Mouse (Mus musculus): ENCODE results near the gene Atp6v0e2. TPM values are rescaled to one million over a fixed set of nuclear protein-coding genes. Genes with fewer than 3 reads are reported as not detected.

The Atp6v0e2 gene
- polyA plus RNA-seq, 2 experiments = 7.8 to 11.0 TPM

GRCm38 (mm10) chr6:48539860-48540259 lies 2.4 kb downstream of the Atp6v0e2 start:
- Histone ChIP-seq H3K4me1 (ENCODE audit: control insufficient read depth, insufficient read depth, low read length) (peaks cover 18% of the 10 kb centered on the region), H3K27me3 (ENCODE audit: control insufficient read depth, insufficient read depth, low read length) (no peaks in the 10 kb centered on the region), H3K4me3 (replicated peaks; ENCODE audit: low read length) (no peak overlapping the region), H3K9me3 (ENCODE audit: control insufficient read depth, low read length) (no peaks in the 10 kb centered on the region), H3K9ac (ENCODE audit: low read depth, low read length, severe bottlenecking) (no peak overlapping the region), H3K4me2 (replicated peaks; ENCODE audit: low read depth, low read length, severe bottlenecking) (no peak overlapping the region), H3K36me3 (ENCODE audit: control insufficient read depth, insufficient read depth, low read length) (no peaks in the 10 kb centered on the region), H3K27ac (replicated peaks; ENCODE audit: low read depth, low read length) (no peak overlapping the region)
- no peak for TF ChIP-seq POLR2A (IDR thresholded peaks at IDR 0.05; ENCODE audit: borderline replicate concordance, extremely low read depth, insufficient read depth, insufficient read length)
- ATAC-seq (ENCODE audit: low FRiP score, low read depth) (no peak), DNase-seq (ENCODE audit: low spot score) (no peak)
- 60% methylated on average over 5 of the region's 5 CpGs for WGBS

DNA sequence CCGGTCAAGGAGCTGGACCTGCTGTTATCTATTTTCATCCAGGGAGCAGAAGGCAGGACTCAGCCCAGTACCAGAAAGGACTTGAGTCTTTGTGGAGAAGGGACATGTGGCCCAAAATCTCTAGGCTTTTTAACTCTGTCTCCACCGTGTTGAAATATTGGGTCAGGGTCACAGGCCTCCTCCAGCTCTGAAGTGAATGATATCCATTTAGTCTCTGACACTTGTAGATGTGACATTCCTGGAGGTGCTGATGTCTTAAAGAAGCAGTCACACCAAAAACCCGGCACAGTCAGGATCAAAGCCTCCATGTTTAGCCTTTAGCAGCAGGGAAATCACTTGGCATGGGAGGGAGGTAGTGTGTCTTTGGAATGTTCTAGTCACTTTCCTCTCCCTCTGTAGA lies 3.3 kb downstream of the Atp6v0e2 start:
- WGBS = 35% methylated on average over 3 of the region's 3 CpGs
- Histone ChIP-seq H3K9ac (ENCODE audit: low read depth, low read length, severe bottlenecking) (no peak overlapping the region), H3K9me3 (ENCODE audit: control insufficient read depth, low read length) (no peaks in the 10 kb centered on the region), H3K4me2 (replicated peaks; ENCODE audit: low read depth, low read length, severe bottlenecking) (no peak overlapping the region), H3K27ac (replicated peaks; ENCODE audit: low read depth, low read length) (no peak overlapping the region), H3K4me1 (ENCODE audit: control insufficient read depth, insufficient read depth, low read length) (peaks cover 18% of the 10 kb centered on the region), H3K36me3 (ENCODE audit: control insufficient read depth, insufficient read depth, low read length) (no peaks in the 10 kb centered on the region), H3K27me3 (ENCODE audit: control insufficient read depth, insufficient read depth, low read length) (no peaks in the 10 kb centered on the region), H3K4me3 (replicated peaks; ENCODE audit: low read length) (no peak overlapping the region)
- no peak for DNase-seq (ENCODE audit: low spot score)
- no peak for ATAC-seq (ENCODE audit: low FRiP score, low read depth)
- no peak for TF ChIP-seq POLR2A (IDR thresholded peaks at IDR 0.05; ENCODE audit: borderline replicate concordance, extremely low read depth, insufficient read depth, insufficient read length)

DNA sequence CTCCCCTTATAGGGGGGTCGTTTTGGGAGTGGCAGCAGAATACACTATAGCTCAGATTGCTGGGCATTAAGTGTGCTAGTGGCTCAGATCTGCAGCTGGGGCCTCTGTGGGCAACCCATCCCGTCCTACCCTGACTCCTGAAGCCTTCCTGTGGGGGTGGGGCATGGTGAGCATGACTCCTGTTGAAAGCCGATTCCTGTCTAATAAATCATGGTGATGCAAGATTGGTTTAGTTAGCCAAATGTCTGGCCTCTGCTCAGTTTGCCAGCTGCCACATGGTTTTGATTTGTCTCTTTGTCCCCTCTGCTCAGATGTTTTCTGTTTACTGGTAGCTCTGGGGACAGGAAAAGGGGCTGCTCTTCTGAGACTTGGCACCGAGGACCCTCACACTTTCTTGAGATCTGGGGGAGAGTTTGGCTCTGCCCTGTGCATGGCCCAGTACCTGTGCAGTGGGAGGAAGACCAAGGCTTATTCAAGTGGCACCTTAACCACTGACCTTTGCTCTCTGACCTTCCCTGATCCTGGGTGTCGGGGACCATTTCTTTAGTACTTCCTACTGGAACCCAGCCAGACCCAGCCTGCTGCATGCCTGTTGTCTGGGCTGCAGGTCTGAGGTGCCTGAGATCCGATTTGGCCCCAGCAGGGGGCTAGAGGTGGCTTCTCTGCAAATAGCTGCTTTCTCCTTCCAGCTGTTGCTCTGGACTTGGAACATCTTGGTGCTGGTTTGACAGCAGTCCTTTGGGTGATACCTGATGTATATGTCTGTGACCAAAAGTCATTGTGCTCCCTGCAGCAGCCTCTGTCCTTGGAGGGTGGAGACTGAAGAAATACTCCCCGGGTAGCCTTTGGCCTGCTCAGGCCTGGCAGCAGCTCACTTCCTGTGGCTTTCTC lies 4.4 kb downstream of the Atp6v0e2 start:
- no peak overlapping the region for H3K9ac ChIP-seq (ENCODE audit: low read depth, low read length, severe bottlenecking)
- ATAC-seq (ENCODE audit: low FRiP score, low read depth) = peak; percentile 7; the same call in 1 of the 2 replicates

DNA sequence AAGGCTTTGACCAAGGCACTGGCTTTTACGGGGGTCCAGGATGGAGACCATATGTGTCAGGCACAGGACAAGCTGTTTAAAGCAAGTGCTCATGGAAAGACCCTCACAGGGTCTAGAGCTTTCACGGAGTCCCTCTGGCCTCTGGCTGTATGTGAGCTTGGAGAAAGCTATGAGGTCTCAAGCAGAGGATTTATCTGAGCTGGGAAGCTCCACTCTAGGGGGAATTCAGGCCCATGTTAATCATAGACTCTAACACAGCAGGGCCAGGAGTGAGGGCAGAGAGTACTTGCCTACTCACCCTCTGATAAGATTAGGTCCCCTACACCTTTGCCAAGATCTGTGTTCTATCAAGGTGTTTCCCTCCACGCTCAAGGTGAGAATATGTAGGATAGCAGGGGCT lies 5.2 kb downstream of the Atp6v0e2 start:
- H3K4me2 ChIP-seq (replicated peaks; ENCODE audit: low read depth, low read length, severe bottlenecking) = no peak overlapping the region
- no peak for TF ChIP-seq POLR2A (IDR thresholded peaks at IDR 0.05; ENCODE audit: borderline replicate concordance, extremely low read depth, insufficient read depth, insufficient read length)
- no peak overlapping the region for H3K27ac ChIP-seq (replicated peaks; ENCODE audit: low read depth, low read length)
- H3K4me1 ChIP-seq (ENCODE audit: control insufficient read depth, insufficient read depth, low read length) = peaks cover 11% of the 10 kb centered on the region; the same call in 1 of the 2 replicates
- DNase-seq (ENCODE audit: low spot score) (no peak), ATAC-seq (ENCODE audit: low FRiP score, low read depth) (no peak)
- no peaks in the 10 kb centered on the region for H3K36me3 ChIP-seq (ENCODE audit: control insufficient read depth, insufficient read depth, low read length)
- no peaks in the 10 kb centered on the region for H3K9me3 ChIP-seq (ENCODE audit: control insufficient read depth, low read length)
- H3K9ac ChIP-seq (ENCODE audit: low read depth, low read length, severe bottlenecking) = no peak overlapping the region
- no peaks in the 10 kb centered on the region for H3K27me3 ChIP-seq (ENCODE audit: control insufficient read depth, insufficient read depth, low read length)
- H3K4me3 ChIP-seq (replicated peaks; ENCODE audit: low read length) = no peak overlapping the region
- 57% methylated on average over 3 of the region's 3 CpGs for WGBS

More for the DNA sequence above, 4.4 kb downstream of the Atp6v0e2 start:
- 17% methylated on average over 7 of the region's 7 CpGs for WGBS
- no peaks in the 10 kb centered on the region for H3K36me3 ChIP-seq (ENCODE audit: control insufficient read depth, insufficient read depth, low read length)
- no peak overlapping the region for H3K4me3 ChIP-seq (replicated peaks; ENCODE audit: low read length)
- no peak overlapping the region for H3K4me2 ChIP-seq (replicated peaks; ENCODE audit: low read depth, low read length, severe bottlenecking)
- peak; percentile 34 for DNase-seq (ENCODE audit: low spot score)
- H3K9me3 ChIP-seq (ENCODE audit: control insufficient read depth, low read length) = no peaks in the 10 kb centered on the region
- H3K4me1 ChIP-seq (ENCODE audit: control insufficient read depth, insufficient read depth, low read length) = peaks cover 14% of the 10 kb centered on the region
- H3K27ac ChIP-seq (replicated peaks; ENCODE audit: low read depth, low read length) = no peak overlapping the region
- H3K27me3 ChIP-seq (ENCODE audit: control insufficient read depth, insufficient read depth, low read length) = no peaks in the 10 kb centered on the region
- TF ChIP-seq POLR2A (IDR thresholded peaks at IDR 0.05; ENCODE audit: borderline replicate concordance, extremely low read depth, insufficient read depth, insufficient read length) = no peak

- TF ChIP-seq POLR2A (IDR thresholded peaks at IDR 0.05; ENCODE audit: borderline replicate concordance, extremely low read depth, insufficient read depth, insufficient read length) = no peak
- Histone ChIP-seq H3K9ac (ENCODE audit: low read depth, low read length, severe bottlenecking) (no peak overlapping the region), H3K27ac (replicated peaks; ENCODE audit: low read depth, low read length) (no peak overlapping the region), H3K4me1 (ENCODE audit: control insufficient read depth, insufficient read depth, low read length) (peaks cover 11% of the 10 kb centered on the region; the same call in 1 of the 2 replicates), H3K4me2 (replicated peaks; ENCODE audit: low read depth, low read length, severe bottlenecking) (no peak overlapping the region), H3K9me3 (ENCODE audit: control insufficient read depth, low read length) (no peaks in the 10 kb centered on the region), H3K36me3 (ENCODE audit: control insufficient read depth, insufficient read depth, low read length) (no peaks in the 10 kb centered on the region), H3K27me3 (ENCODE audit: control insufficient read depth, insufficient read depth, low read length) (no peaks in the 10 kb centered on the region), H3K4me3 (replicated peaks; ENCODE audit: low read length) (no peak overlapping the region)
- whole genome bisulfite sequencing = 67% methylated on average over 5 of the region's 5 CpGs
- ATAC-seq (ENCODE audit: low FRiP score, low read depth) (no peak), DNase-seq (ENCODE audit: low spot score) (no peak)
These were observed 7.8 kb downstream of the Atp6v0e2 start for GRCm38 (mm10) chr6:48545251-48545650.

All from limb, embryonic 14.5 days (tissue).